In genomic region chr6:97340211-97340791, GRCm38 (mm10) we compare ENCODE assay signal across 9 mouse cellular contexts.
DNase-seq lines count a peak whose midpoint lies in the region; ATAC-seq lines count a peak whose summit lies in the region.
"Had no signal": no experiment of that assay in that cellular context is flagged by ENCODE, and none has a peak within 500 bp of the region (broad histone marks: within the 10 kb centered on the region; RNA-seq: fewer than 3 reads in every experiment).

No protein-coding gene starts in this region.

- DNase-seq in cerebellum, adult 9-11 months = peak; percentile 15
- no peak for DNase-seq in cerebellum, adult 11 months
- peak; percentile 42 for DNase-seq in right cerebral cortex, adult 18-20 months
- no peak for DNase-seq in right cerebral cortex, postnatal 25 days
- DNase-seq in left cerebral cortex, adult 18-20 months (ENCODE audit: low spot score in 2 of 2) = peak; percentile 5 to 19
- no peak for DNase-seq in MN1 (ENCODE audit: low spot score)
- DNase-seq in lung, postnatal 10 days = no peak
- DNase-seq: liver had no signal

- ATAC-seq in inflammation-experienced regulatory T-cells, adult 6 months = no peak

Comparison
In these comparisons a context has a peak if more than half of its experiments do, and no peak if none do; other contexts are left out.
1. DNase-seq: peak in cerebellum, adult 9-11 months (single experiment), right cerebral cortex, adult 18-20 months (single experiment) and left cerebral cortex, adult 18-20 months (2 of 2); none in cerebellum, adult 11 months (single experiment), right cerebral cortex, postnatal 25 days (single experiment), MN1 (single experiment) and lung, postnatal 10 days (single experiment).